Mouse (Mus musculus) liver, postnatal 0 days (tissue): Measurements from ENCODE around the gene Rtkn. TPM values are rescaled to one million over a fixed set of nuclear protein-coding genes. Genes with fewer than 3 reads are reported as not detected.

Source experiments
- ATAC-seq: fragments of 200-750 bp; cut with Nextera tagmentation; 2 replicates; pipeline ENCODE4 v1.8.0; 2017; ENCODE audit warnings: mild to moderate bottlenecking, moderate library complexity
- DNase-seq: peaks from one replicate; pipeline ENCODE4 v3.0.0-alpha.2; 2016
- H3K27ac ChIP-seq: fragments of 300-500 bp; sonication (generic); 2 replicates; pipeline ENCODE4 v1.5.1; 2014; ENCODE audit warnings: antibody characterized with exemption, moderate library complexity, mild to moderate bottlenecking, low read depth
- H3K27me3 ChIP-seq: fragments of 300-500 bp; sonication (generic); 2 replicates; pipeline ENCODE4 v1.6.1; 2014; ENCODE audit warnings: low read length, control low read depth, mixed read lengths; ENCODE audit not compliant: insufficient read depth
- H3K36me3 ChIP-seq: fragments of 300-500 bp; sonication (generic); replicated peaks from 2 replicates; pipeline ENCODE4 v1.6.1; 2014; ENCODE audit warnings: mild to moderate bottlenecking, control low read depth, low read length, moderate library complexity, mixed read lengths; ENCODE audit not compliant: insufficient read depth
- H3K4me1 ChIP-seq: fragments of 300-500 bp; sonication (generic); 2 replicates; pipeline ENCODE4 v1.6.1; 2014; ENCODE audit warnings: antibody characterized with exemption, mild to moderate bottlenecking, control low read depth; ENCODE audit not compliant: insufficient read depth
- H3K4me2 ChIP-seq: fragments of 300-500 bp; sonication (generic); 2 replicates; pipeline ENCODE4 v1.6.1; 2014; ENCODE audit warnings: low read depth, mild to moderate bottlenecking, low read length, moderate library complexity, mixed read lengths
- H3K4me3 ChIP-seq: fragments of 300-500 bp; sonication (generic); 2 replicates; pipeline ENCODE4 v1.5.1; 2014; ENCODE audit warnings: low read depth, low read length
- H3K9ac ChIP-seq: fragments of 300-500 bp; sonication (generic); replicated peaks from 2 replicates; pipeline ENCODE4 v1.6.1; 2014; ENCODE audit warnings: mild to moderate bottlenecking, moderate library complexity
- H3K9me3 ChIP-seq: fragments of 300-500 bp; sonication (generic); 2 replicates; pipeline ENCODE4 v1.6.1; 2016; ENCODE audit warnings: mild to moderate bottlenecking, control low read depth, low read length, mixed read lengths
- CTCF ChIP-seq: sonication (generic); IDR thresholded peaks from 2 replicates; pipeline ENCODE4 v1.5.1; 2016; ENCODE audit warnings: antibody characterized with exemption, low read depth
- EP300 ChIP-seq: IDR thresholded peaks from 2 replicates; pipeline ENCODE4 v1.6.1; 2016; ENCODE audit warnings: antibody characterized with exemption, low read depth, mild to moderate bottlenecking
- WGBS: fragments of 180-500 bp; shearing (Covaris S2); extraction: QIAGEN DNeasy Blood & Tissue Kit; methylation state at CpG from one replicate; pipeline ENCODE4 v1.1.7; 2014; ENCODE audit not compliant: insufficient replicate concordance; 5-methylcytosine and 5-hydroxymethylcytosine counted together
- polyA plus RNA-seq: library from polyadenylated mRNA; unstranded; fragments of >200 nt; fragmentation: Nextera tagmentation; extraction: Ambion mirVana; gene quantifications from 2 replicates; pipeline ENCODE4 v1.2.1, GENCODE M21; 2015

The Rtkn gene
- polyA plus RNA-seq, 1 experiment from 2014 or later, result 7.1 TPM

GRCm38 (mm10) chr6:83120930-83121862 lies 14.1 kb upstream of the Rtkn start, which contains the start of gene Wbp1:
TSS of gene Wbp1 (minus strand) at chr6:83121559.
- ATAC-seq (peak; percentile 91), DNase-seq (peak; percentile 92)
- Histone ChIP-seq H3K9me3 (no peaks in the 10 kb centered on the region), H3K27ac (peak within 1 kb of the TSS; percentile 77), H3K27me3 (no peaks in the 10 kb centered on the region), H3K4me3 (peak within 1 kb of the TSS; percentile 64), H3K4me1 (peaks cover 43% of the 10 kb centered on the region), H3K36me3 (peaks cover 11% of the 10 kb centered on the region), H3K4me2 (peak within 1 kb of the TSS; percentile 85), H3K9ac (peak within 1 kb of the TSS; percentile 78)
- WGBS, result 1% methylated on average over 38 of the region's 38 CpGs
- TF ChIP-seq CTCF, result no peak
- no peak for TF ChIP-seq EP300

GRCm38 (mm10) chr6:83121863-83122710 lies 13.2 kb upstream of the Rtkn start:
- peak overlapping the region; percentile 77 for H3K27ac ChIP-seq
- TF ChIP-seq EP300, result no peak
- no peak for TF ChIP-seq CTCF
- H3K9ac ChIP-seq, result peak overlapping the region; percentile 78
- H3K36me3 ChIP-seq, result peaks cover 11% of the 10 kb centered on the region
- H3K4me1 ChIP-seq, result peaks cover 40% of the 10 kb centered on the region
- H3K27me3 ChIP-seq, result no peaks in the 10 kb centered on the region
- H3K9me3 ChIP-seq, result no peaks in the 10 kb centered on the region
- H3K4me3 ChIP-seq, result peak overlapping the region; percentile 64
- H3K4me2 ChIP-seq, result peak overlapping the region; percentile 85
- DNase-seq (no peak), ATAC-seq (peak; percentile 36)
- WGBS, result 3% methylated on average over 35 of the region's 52 CpGs

- Histone ChIP-seq H3K4me3 (no peak overlapping the region), H3K36me3 (peaks cover 8% of the 10 kb centered on the region), H3K4me2 (peak overlapping the region; percentile 85), H3K9ac (no peak overlapping the region), H3K27ac (no peak overlapping the region), H3K27me3 (no peaks in the 10 kb centered on the region), H3K4me1 (peaks cover 40% of the 10 kb centered on the region), H3K9me3 (no peaks in the 10 kb centered on the region)
- 94% methylated on average over 5 of the region's 5 CpGs for WGBS
- no peak for DNase-seq
- TF ChIP-seq CTCF (no peak), EP300 (no peak)
- no peak for ATAC-seq
These were observed 12.3 kb upstream of the Rtkn start for GRCm38 (mm10) chr6:83122961-83123360.

GRCm38 (mm10) chr6:83124851-83125312 lies 10.4 kb upstream of the Rtkn start:
- under 1% methylated on average over 30 of the region's 30 CpGs for WGBS

GRCm38 (mm10) chr6:83125331-83125730 lies 9.9 kb upstream of the Rtkn start, which contains the start of gene Ino80b:
TSS of gene Ino80b (minus strand) at chr6:83125431.
- peak within 1 kb of the TSS; percentile 76 for H3K4me3 ChIP-seq
- 0 out of 2 replicates have a peak, but pooled peaks cover 3% of the 10 kb centered on the region for H3K36me3 ChIP-seq
- ATAC-seq (no peak), DNase-seq (no peak)
- H3K9ac ChIP-seq, result peak within 1 kb of the TSS; percentile 74
- H3K4me1 ChIP-seq, result peaks cover 33% of the 10 kb centered on the region
- H3K9me3 ChIP-seq, result no peaks in the 10 kb centered on the region
- H3K27me3 ChIP-seq, result no peaks in the 10 kb centered on the region
- H3K4me2 ChIP-seq, result peak within 1 kb of the TSS; percentile 97
- 27% methylated on average over 5 of the region's 5 CpGs for WGBS
- TF ChIP-seq EP300 (no peak), CTCF (no peak)
- peak within 1 kb of the TSS; percentile 65 for H3K27ac ChIP-seq

More at GRCm38 (mm10) chr6:83124851-83125312, 10.4 kb upstream of the Rtkn start:
- peak; percentile 92 for DNase-seq
- ATAC-seq, result peak; percentile 20
- Histone ChIP-seq H3K27ac (peak overlapping the region; percentile 65), H3K27me3 (no peaks in the 10 kb centered on the region), H3K4me1 (peaks cover 37% of the 10 kb centered on the region), H3K4me2 (peak overlapping the region; percentile 97), H3K4me3 (peak overlapping the region; percentile 76), H3K36me3 (0 out of 2 replicates have a peak, but pooled peaks cover 3% of the 10 kb centered on the region), H3K9ac (peak overlapping the region; percentile 74), H3K9me3 (no peaks in the 10 kb centered on the region)
- TF ChIP-seq EP300 (peak; percentile 82), CTCF (no peak)

GRCm38 (mm10) chr6:83127419-83127818 lies 7.8 kb upstream of the Rtkn start:
- peaks cover 27% of the 10 kb centered on the region for H3K4me1 ChIP-seq
- H3K27ac ChIP-seq, result no peak overlapping the region
- no peak overlapping the region for H3K9ac ChIP-seq
- DNase-seq (no peak), ATAC-seq (no peak)
- no peaks in the 10 kb centered on the region for H3K27me3 ChIP-seq
- no peak overlapping the region for H3K4me3 ChIP-seq
- H3K4me2 ChIP-seq, result no peak overlapping the region
- no peaks in the 10 kb centered on the region for H3K9me3 ChIP-seq
- H3K36me3 ChIP-seq, result 0 out of 2 replicates have a peak, but pooled peaks cover 3% of the 10 kb centered on the region
- TF ChIP-seq CTCF (peak; percentile 58), EP300 (no peak)
- WGBS, result 83% methylated on average over 5 of the region's 5 CpGs
